Mouse (Mus musculus) T-helper 17 cell (primary cell): Measurements from ENCODE around the gene Smyd3.

ENCODE experiments used
- in situ Hi-C, 2 experiments: fragments of 300-600 bp; cut with MboI, MseI; formaldehyde crosslinking; loops; 1 replicate in 1 of 2; 2 replicates in 1 of 2; pipeline ENCODE4 v1.15.1; 2025; ENCODE audit warnings: high pct_unique_total_duplicates in 2 of 2

Gene Smyd3

DNA sequence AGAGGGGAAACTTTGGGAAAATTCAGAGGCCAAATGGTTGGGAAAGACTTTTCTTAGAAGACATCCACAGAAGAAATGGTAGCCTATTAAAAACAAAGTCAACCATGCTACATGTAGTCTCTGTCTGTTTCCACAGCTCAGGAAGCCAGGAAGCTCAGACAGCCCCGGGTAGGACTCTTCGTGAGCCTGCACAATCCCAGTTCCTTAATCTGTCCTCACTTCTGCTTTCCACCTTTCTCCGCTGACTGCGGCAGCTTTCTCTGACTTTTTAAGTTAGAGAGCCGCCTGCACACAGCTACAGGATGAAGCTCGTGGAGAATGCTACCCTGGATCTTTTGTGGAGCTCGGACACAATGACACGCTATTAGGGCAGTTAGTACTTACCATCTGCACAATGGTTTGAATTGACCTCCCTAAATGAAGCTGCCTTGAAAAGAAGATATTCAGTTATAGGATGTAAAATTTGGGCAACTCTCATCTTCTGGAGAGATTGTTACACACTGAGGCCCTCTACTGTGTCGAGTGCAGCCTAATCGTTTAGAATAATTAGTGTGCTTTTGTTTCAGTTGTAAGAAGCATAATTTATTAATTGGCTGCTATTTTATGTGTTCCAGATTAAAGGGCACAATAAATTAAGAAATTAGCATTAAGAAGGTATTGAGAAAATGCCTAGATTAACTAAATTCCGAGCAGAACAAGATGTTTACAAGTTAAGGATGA lies 444.7 kb downstream of the Smyd3 start:
- in situ Hi-C loops, result no loop called here

- in situ Hi-C loops, result no loop called here
Observed at GRCm38 (mm10) chr1:179072406-179072805, 445.4 kb downstream of the Smyd3 start.

- in situ Hi-C loops, result no loop called here
Observed at GRCm38 (mm10) chr1:179068990-179069389, 448.9 kb downstream of the Smyd3 start.

DNA sequence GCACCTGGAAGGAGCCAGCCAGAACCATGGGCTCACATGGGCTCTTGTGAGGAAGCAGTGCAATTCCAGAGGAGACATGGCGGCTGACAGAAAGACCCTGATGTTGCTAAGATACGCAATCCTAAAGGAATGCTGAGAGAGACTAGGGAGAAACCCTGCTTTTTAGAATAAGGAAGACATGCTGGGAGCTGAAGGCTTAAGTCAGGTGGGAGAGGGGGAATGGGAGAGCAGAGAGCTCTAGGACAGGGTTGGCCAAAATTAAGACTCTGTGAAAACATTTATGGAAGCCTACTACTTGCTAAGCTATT lies 452.6 kb downstream of the Smyd3 start:
- in situ Hi-C loops, result no loop called here

DNA sequence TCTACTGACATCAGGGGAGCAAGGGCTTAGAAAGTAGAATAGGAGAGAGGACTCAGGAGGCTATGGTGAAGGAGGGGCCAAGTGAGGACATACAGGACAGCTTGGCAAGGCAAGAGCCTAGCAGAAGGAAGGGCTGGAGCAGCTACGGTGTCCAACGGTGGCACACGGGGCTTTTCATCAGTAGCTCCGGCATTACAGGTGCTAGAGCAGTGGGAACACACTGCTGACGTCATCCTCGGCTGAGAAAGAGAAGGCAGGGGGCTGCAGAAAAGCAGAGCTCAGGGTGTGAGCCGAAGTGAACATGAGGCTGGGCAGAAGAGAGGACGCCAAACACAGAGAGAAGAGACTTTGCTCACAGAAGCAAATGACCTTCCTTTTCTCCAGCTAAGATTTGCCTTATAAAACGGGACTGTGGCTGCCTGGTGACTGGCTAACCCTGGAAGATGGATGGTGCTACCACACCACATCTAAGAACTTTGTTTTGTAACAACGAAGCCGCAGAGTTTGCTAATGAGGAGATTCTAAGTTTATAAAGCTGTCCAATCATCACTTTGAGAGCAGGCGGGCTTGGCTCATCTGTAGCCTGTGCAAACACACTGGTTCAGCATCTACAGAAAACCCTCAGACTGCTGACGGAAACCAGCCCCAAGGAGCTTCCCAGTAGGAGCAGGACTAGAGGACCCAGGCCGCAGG lies 453.1 kb downstream of the Smyd3 start:
- in situ Hi-C loops, result no loop called here

- in situ Hi-C loops, result no loop called here
Observed at GRCm38 (mm10) chr1:179061759-179062168, 456.1 kb downstream of the Smyd3 start.

- in situ Hi-C loops, result no loop called here
Observed at GRCm38 (mm10) chr1:179061053-179061452, 456.8 kb downstream of the Smyd3 start.

DNA sequence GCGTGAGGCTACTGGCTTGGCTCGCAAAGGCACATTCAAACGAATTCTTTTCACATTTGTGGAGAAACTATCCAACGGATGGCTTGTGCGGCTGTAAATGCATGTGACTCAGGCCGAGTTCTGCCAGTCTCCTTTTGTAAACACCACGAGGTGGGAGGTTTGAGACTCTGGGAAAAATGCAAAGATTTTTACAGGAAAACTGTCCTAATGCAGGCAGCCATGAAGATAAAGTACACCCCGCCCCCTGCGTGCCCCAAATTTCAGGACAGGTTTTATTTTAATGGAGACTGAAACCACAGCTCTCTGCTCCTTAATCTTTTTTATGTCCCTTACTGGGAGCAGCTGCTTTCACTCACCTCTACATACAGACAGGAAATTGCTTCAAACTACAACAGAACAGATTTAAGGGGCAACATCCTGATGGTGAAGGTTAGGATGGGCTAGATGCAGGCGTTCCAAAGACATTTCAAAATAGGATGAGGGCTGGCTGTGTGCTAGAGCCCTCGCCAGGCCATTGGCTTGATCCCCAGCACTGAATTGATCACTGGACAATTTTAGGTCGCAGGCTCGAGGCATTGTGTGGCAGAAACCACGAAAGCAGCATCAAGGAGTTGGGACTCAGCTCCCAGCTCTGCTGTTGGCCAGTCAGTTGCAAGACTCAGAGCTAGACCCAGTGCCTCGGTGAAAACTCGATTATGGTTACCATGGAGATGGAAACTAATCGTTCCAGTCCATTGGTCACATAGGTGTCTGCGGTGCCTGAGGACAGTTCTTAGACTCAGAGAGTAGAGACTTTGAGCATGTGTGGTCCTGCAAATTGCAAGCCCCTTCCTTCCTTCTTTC lies 457.5 kb downstream of the Smyd3 start:
- in situ Hi-C loops, result no loop called here

GRCm38 (mm10) chr1:179059286-179060112 lies 458.3 kb downstream of the Smyd3 start:
- in situ Hi-C loops, result no loop called here

- in situ Hi-C loops, result no loop called here
Observed at GRCm38 (mm10) chr1:179058675-179059074, 459.2 kb downstream of the Smyd3 start.

GRCm38 (mm10) chr1:179055760-179056159 lies 462.1 kb downstream of the Smyd3 start:
- in situ Hi-C loops, result no loop called here

GRCm38 (mm10) chr1:179054385-179055116 lies 463.3 kb downstream of the Smyd3 start:
- in situ Hi-C loops, result no loop called here

DNA sequence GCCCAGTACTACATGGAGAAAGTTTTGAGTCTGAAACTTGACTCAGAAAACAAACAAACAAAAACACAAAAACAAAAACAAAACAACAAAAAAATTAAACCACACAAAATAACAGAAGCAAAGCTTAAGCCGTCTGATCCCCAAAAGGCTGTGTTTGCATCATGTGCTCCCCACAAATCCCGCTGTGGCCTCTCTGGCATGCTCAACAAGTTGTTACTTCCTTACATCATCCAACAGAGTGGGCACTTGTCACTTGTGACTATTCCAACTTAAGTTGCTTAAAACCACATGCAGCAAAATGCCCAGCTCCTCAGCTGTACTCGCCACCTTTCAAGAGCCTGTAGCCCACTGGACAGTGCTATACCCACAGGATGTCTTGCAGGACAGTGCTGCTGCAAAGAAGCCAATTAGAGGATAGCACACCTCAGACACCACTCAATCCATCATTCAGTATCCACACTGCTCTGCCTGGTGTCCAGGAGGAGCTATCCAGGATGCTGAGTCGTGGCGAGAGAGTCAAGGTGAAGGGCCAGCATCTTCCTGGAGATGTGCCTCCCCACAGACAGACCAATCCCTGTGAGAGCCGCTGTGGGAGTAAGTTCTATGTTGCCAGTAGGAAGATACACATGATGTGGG lies 465.2 kb downstream of the Smyd3 start:
- in situ Hi-C loops, result no loop called here

DNA sequence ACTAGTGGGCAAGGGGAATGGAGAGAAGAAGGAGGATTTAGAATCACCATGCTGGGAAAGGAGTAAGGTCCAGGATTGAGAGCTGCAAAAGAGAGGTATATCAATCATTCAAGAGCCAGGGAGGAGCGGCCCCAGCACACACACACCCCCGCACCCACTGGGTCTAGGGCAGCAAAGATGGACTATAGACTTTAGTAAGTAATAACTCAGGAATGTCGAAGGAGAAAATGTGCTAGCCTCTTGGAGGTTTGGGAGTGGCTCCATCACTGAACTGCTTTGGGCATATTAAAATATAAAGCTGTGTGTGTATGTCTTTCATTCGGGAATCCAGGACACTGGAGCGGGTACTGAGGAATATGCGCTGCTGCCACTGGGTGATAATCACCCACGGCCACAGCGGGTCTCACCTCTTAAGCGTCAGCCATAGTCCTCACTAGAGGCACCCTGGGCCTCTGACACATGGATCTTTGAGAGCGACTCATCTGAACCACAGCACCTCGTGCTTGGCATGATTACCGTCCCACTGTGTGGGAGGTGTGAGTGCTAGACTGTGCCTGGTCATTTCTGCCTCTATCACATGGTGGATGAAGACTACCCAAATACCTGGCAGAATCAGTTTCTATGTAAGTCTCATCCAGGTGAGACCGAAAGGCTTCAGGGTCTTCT lies 469.8 kb downstream of the Smyd3 start:
- in situ Hi-C loops, result no loop called here

DNA sequence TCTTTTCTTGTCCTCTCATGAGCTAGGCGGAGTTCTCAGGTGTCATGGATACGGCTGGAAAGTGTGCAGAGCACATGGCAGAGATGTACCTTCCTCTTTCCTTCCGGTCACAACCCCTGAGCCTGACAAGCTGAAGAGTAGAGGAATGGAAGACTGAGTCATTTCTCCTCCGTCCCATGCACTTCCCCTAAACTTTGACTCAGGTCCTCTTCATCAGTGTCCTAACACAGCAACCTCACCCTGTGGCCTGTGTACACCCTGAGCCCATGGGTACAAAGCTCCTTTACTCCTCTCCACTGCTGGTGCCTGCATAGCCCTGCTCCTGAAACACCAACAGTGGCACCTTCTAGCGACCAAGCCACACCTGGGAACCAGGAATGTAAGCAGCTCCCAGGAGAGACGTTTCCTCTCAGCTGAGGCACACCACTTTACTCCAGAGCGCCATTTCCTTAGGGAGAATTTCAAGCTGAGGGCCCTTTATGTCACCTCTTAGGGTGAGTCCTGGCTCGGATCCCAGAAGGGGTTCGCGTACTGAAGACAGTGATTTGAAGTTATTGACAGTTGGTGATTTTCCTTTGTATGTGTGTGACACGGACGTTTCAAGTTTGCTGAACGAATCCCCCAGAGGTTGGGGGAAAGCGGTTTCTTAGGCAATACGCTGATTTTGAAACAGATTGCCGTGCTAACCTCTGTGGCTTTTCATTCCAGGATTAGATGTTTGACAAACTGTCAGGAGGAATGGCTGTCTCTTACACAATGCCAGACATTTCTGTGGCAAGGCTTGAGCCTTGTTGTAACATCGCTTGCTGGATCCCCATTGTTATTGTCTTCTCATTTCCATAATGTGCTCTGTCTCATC lies 471.8 kb downstream of the Smyd3 start:
- in situ Hi-C loops, result no loop called here

DNA sequence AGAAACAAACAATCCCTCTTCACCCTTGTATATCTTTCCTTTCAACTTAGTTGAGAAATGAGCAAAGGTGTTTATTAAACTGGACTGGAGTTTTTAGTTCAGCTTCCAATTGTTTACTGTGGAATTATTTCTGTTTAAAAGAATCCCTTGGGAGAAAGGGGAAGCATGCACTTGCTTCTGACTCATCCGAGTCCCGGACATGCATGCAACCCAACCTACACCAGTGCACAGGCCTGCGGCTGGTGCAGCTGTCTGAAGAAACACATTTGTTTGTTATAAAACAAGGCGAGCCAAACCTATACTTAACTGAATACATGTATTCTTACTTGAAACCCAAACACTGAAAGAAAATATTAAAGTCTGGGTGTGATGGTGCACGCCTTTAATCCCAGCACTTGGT lies 473.7 kb downstream of the Smyd3 start:
- in situ Hi-C loops, result no loop called here

GRCm38 (mm10) chr1:179043644-179044043 lies 474.2 kb downstream of the Smyd3 start:
- in situ Hi-C loops, result no loop called here

GRCm38 (mm10) chr1:179041905-179042337 lies 475.9 kb downstream of the Smyd3 start:
- in situ Hi-C loops, result no loop called here
